Mouse (Mus musculus) erythroid progenitor cell, adult 5-6 weeks (primary cell): ENCODE results near the gene Habp4. TPM values are rescaled to one million over a fixed set of nuclear protein-coding genes. Genes with fewer than 3 reads are reported as not detected.

ENCODE experiments used
- ATAC-seq: replicated peaks from 2 replicates; pipeline ENCODE4 v1.8.0; 2016; ENCODE audit warnings: moderate number of reproducible peaks, mild to moderate bottlenecking, moderate TSS enrichment, inconsistent platforms; ENCODE audit not compliant: poor library complexity, low FRiP score, severe bottlenecking
- total RNA-seq, 2 experiments: library from RNA; stranded (forward) in 1 of 2; stranded (reverse) in 1 of 2; fragments of 150-400 nt in 1 of 2; fragments of 186-747, 209-891 nt in 1 of 2; gene quantifications; 2 replicates each; pipeline versions ENCODE4 v1.2.3 to v1.2.4; 2015 to 2017; ENCODE audit warnings: low replicate concordance in 2 of 2

Habp4 gene
- total RNA-seq (2015; ENCODE audit: low replicate concordance) (11.5 and 15.9 TPM in 2 replicates), total RNA-seq (2017; ENCODE audit: low replicate concordance) (7.3 and 10.7 TPM in 2 replicates)

DNA sequence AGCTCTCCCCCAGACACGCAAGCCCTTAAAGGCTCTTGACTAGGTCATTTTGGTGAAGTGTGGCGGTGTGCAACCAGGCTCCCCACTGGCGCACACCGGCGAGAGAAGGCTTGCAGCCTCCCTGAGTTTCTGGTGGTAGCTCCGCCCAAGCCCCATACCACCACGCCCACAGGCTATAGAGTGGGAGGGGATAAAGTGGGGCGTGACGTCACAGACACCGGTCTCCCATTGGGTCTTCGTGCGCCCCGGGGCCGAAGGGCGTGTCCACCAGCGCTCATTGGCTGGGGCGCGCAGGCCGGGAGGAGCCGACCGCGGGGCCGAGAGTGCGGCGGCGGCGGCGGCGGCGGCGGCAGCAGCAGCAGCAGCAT is at the start of gene Habp4:
TSS of gene Habp4 (plus strand) at position 277 of the 368 bp plus-strand sequence.
- ATAC-seq = peak; percentile 99

- no peak for ATAC-seq
Observed at GRCm38 (mm10) chr13:64117442-64117841, 44.2 kb upstream of the Habp4 start.

DNA sequence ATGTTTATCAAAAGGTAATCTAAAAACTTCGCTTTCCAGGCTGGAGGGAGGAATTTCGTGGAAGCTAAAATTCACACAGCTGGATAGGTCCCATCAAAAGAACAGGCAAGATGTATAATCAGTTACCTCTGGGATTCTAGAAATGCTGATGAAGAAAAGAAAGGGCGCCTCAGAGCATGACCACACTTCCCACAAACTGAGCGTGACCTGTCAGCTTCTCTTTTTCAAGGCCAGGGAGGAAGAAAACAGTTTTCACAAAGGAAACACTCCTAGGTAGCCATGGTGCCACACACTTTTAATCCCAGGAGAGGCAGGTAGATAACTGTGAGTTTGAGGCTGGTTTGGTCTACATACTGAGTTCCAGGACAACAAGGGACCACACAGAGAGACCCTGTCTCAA is 40.9 kb upstream of the Habp4 start:
- no peak for ATAC-seq

- no peak for ATAC-seq
Observed at GRCm38 (mm10) chr13:64123491-64124188, 38.0 kb upstream of the Habp4 start.

DNA sequence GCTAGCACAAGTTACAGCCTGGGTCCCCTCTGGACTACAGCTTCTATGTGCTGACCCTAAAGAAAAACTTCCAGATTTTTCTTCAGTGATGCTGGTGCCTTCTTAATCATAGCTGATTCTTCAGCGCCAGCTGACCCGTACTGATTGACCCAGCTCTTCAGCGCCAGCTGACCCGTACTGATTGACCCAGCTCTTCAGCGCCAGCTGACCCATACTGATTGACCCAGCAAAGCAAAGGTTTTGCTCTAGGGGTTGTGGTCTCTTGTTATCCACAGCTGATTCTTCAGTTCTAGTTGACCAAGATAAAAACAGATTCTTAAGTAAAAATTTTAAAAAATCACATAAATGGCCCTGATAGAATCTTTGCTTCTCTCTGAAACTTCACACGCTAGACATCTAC is 36.7 kb upstream of the Habp4 start:
- ATAC-seq = no peak

DNA sequence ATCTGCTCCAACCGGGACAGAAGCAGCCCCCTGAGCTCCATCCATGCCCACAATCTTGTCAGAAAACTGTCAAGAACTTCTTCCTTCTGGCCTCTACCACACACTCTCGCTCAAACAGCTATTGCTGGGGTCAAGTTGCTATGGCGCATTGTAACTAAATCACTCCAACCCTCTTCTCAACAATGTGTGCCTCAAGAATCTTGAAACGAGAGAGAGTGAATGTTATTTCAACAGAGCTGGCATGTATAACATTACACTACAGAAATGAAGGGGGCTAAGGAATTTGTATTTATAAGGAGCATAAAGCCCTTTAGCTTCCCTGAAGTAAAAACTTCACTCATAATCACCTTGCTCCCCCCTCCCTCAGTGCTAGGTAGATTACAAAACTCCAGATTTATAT is 35.3 kb upstream of the Habp4 start:
- no peak for ATAC-seq

- ATAC-seq = peak; percentile 87
Observed at GRCm38 (mm10) chr13:64128858-64129615, 32.6 kb upstream of the Habp4 start, which contains the start of gene Slc35d2. Gene Slc35d2, minus strand, starts transcription at chr13:64129368.

DNA sequence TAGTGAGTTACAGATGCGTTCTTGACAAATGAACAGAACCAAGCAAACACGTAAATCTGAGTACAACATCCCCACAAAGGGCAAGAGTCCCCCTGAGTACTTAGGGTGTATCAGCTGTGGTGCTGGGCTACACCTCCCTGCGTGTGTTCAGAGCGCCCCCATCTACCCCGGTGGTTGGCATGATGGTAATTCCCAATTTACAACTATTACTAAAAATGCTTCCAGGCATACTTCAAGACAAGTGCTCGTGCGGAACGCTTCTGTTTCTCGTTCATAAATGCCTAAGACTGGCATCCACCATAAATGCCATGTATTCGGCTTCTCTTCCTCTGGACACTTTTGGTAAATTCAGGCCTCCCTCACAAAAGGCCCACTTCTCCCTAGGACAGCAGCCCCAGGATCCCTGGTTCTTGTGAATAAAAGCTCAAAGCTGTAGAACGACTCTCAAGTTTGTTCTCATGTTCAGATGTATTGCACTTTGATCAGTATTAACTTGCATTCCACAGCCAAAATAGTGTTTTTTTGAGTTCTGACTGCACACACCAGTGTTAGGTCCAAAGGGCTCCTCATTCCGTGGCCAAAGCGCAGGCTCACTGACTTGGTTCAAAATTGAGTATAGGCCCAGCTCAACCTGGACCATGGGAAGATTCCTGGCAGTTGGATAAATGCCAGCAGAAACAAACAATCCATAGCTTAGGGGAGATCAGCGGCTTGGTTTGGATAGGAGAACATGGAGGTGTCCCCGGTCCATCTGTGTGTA is 31.8 kb upstream of the Habp4 start:
- no peak for ATAC-seq

- ATAC-seq = no peak
Observed at GRCm38 (mm10) chr13:64150121-64150520, 11.5 kb upstream of the Habp4 start.

DNA sequence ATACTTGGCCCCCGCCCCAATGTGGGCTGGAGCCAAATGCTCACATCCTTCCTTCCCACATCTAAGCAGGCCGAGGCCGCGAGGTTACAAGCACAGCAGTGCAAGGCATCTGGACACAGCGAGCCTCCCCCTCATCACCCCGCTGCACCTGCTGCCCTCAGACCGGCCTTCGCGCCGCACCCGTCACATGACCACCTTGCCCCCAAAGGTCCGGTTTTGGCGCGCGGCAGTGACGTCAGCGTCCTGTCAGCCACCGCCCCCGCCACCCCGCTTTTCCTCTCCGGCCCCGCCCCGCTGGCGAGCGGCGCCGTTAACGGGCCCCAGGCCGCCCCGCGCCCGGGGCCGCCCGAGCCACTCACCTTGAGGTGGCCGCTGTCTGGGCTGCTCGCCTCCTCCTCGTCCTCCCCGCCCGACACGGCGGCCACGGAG is 9.4 kb upstream of the Habp4 start:
- peak; percentile 67 for ATAC-seq

DNA sequence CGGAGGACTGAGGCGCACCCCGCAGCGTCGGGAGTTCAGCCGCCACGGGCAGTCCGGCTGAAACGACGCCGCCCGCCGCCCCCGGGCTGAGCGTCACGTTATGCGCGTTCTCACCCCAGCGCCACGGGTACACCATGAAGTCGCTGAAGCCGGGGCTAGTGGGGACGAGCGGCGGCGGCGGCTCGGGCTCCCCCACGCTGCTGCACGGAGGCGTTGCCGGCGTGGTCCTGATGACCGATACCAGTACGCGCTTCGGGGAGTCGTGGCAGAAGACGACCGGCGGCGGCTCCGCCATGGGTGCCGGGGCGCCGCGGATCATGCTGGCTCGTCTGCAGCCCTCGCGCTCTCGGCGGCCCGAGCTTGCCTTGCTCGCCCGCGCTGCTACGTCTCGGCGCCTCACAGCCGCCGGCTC is 8.9 kb upstream of the Habp4 start:
- no peak for ATAC-seq

DNA sequence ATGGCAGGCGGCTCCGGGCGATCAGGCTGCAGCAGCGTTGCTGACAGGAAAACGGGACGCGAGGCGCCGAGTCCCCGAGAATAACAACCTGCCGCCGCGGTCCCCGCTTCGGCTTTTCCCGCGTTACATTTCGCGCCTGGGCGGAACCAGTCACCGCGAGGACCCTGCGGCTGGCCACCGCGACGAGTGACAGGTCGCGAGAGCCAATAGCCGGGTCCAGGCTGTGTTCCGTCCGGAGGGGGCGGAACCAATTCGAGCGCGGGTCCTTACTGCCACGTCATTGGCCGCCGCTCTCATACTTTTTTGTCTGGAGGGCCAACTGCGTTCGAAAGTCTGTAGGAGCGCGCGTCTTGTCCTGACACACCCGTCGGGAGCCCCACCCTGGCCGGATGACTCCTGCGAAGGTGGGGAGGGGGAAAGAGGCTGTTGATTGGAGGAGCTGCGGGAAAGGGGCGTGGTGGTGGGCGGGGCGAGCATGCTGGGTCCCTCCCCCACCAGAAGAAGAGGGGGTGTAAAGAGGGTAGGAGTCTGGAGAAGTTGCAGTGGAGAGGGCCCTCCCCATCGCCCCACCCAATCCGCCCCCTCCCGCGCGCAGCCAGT is 8.4 kb upstream of the Habp4 start, which contains the start of gene Zfp367:
TSS of gene Zfp367 (minus strand) at position 120 of the 600 bp plus-strand sequence.
- peak; percentile 91 for ATAC-seq

DNA sequence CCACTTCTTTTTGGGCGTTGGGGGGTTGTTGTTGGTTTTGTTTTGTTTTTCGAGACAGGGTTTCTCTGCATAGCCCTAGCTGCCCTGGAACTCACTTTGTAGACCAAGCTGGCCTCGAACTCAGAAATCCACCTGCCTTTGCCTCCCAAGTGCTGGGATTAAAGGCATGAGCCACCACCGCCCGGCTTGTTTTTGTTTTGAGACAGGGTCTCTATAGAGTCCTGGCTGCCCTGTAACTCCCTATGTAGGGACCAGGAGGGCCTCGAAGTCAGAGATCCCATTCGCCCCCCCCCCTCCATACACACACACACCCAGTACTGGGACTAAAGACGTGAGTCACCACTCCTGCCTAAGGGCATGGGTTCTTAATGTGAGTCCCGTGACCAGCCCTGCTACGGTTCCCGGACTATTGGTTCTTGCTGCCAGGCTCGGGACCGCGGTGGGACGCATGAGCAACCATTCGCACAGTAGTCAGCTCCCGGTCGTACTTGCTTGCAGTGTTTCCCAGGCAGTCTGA is 7.8 kb upstream of the Habp4 start:
- no peak for ATAC-seq

DNA sequence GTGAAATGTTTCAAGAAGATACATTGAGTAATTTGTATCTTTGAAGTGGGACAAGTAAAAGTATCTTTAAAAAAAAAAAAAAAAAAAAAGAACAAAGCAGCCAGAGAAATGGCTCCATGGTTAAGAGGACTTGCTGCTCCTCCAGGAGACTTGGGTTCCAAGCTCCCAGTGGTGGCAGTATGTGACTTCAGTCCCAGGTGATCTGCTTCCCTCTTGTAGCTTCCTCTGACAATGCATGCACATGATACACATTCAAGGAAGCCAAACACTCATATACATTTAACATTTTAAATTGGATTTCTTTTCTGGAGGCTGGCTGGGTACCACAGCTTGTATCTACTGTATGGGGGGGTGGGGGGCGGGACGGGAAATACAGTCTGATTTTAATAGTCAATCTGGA is 7.0 kb upstream of the Habp4 start:
- no peak for ATAC-seq

- no peak for ATAC-seq
Observed at GRCm38 (mm10) chr13:64155171-64155571, 6.5 kb upstream of the Habp4 start.

DNA sequence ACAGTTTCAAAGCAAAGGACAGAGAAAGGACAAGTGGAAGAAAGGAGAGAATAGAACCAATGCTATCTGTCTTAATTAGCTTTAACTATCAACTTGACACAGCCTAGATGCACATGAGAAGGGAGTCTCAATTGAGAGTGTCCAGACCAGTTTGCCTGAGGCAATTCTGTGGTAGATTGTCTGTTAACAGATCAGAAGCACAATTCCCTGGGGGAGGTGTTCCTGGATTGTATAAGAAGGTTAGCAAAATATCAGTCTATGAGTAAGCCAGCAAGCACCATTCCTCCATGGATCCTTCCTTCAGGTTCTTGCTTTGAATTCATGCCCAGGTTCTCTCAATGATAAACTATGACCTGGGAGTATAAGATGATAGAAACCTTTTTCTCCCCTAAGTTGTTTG is 4.7 kb upstream of the Habp4 start:
- ATAC-seq = no peak

GRCm38 (mm10) chr13:64161916-64162611 is 440 bp downstream of the Habp4 start:
- peak; percentile 45 for ATAC-seq

DNA sequence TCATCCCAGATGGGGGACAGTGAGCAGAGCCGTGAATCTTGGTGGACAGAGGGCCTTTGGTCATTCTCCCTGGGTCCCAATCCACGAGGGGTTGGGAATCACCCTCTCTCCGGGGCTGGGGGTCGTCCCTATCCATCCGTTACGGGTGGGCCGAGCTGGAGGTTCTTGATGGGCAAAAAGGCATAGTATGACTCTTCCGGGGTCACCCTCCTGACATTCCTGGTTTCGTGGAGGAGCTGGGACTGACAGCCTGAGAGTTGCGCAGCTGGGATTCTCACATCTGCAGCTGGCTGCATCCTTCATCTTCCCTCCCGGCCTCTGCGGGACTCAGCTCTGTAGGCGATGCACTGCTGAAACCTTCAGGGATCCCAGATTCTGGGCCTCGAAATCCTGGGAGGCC is 1.0 kb downstream of the Habp4 start:
- ATAC-seq = no peak

- ATAC-seq = no peak
Observed at GRCm38 (mm10) chr13:64163147-64163715, 1.6 kb downstream of the Habp4 start.
